Mouse (Mus musculus) left cerebral cortex, adult 8-10 months (tissue): Measurements from ENCODE around the gene Tbc1d2b. TPM values are rescaled to one million over a fixed set of nuclear protein-coding genes. Genes with fewer than 3 reads are reported as not detected.

Experiments
- DNase-seq, 2 experiments: peaks; one replicate each; pipeline ENCODE4 v3.0.0; 2022; ENCODE audit warnings: low spot score in 2 of 2
- total RNA-seq, 4 experiments: library from RNA; stranded (reverse); gene quantifications; 2 replicates each; pipeline ENCODE4 v1.2.4; 2022

Tbc1d2b gene
- 10 to 100 TPM; 14.6 to 15.6 (median 15.3) TPM for total RNA-seq

DNA sequence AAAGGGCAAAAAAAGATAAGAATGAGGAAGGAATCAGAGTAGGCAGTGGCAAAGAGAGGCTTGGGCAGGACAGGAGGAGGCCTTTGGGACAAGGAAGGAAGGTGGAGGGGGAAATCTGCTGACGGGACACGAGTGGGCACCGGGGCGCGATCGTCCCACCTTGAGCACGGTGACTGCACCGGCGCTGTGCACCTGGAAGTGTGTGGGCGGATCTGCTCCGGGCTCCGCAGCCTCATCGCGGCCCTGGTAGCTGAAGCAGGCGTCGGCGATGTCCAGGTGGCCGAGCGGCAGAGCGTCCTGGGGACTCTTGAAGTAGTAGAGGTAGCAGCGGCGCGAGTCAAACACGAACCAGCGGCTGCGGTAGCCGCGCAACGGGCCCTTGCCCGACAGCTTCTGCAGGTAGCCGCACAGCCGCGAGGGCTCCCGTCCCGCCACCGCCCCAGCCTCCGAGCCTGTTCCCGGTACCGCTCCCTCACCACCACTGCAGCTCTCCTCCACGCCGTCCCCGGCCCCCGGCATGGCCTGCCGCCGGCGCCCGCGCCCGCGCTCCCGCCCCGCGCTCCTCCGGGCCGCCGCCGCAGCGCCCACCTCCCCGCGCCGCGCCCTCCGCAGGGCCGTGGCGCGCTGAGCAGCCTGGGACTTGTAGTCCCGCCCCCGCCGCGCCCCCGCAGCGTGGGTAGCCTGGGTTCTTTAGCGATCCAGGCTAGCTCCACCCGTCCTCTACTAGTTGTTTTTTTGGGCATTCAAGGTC lies at the start of gene Tbc1d2b:
Tbc1d2b (minus strand) TSS at position 612 of the 751 bp plus-strand sequence.
- peak; percentile 68 to 70 for DNase-seq

DNA sequence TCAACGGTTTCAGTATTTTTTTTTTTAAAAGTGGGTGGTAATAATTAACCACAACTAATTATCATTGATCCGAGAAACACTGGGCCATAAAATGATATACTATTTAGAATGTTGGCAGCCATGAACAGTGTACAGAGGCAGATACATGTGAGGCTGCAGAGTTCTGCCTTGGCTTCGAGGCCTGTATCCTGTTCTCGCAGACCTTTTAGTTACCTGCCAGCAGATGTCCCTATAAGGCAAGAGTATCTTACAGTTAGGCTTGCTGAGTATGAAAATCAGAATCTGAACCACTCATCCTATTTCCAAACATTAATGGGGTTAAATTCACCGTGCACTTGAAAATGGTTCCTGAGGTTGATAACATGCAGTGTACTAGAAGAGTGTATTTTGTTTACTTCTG lies 45.7 kb upstream of the Tbc1d2b start:
- DNase-seq, result no peak

DNA sequence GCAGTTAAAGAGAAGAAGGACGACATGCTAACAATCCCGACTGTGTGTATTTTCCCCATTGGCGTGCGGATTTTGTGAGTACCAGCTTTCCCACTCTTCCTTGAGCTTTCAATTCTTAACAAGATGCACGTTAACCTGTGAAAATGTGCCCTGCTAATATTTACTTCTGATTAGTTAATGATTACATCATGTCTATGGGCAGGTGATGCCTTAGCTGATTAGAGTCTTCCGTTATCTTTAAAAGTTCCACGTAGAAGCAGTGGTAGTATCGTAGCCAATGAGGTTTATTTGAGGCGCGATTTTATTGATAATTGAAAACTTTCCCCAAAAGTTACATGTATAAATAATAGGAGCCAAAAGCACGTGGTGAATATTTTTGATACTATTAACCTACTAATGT lies 45.1 kb upstream of the Tbc1d2b start:
- no peak for DNase-seq

DNA sequence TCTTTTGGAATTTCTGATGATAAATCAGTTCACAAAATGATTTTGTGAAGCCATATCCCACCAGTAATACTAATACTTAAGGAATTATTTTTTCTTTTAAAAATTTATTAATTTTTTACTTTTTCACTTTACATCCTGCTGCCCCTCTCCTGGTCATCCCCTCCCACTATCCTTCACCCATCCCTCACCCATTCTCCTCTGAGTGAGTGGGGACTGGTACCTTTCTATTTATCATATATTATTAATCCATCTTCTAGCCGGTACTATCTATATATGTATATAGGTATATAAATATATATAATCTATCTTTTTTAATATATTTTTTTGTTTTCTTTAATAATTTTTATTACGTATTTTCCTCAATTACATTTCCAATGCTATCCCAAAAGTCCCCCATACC lies 33.6 kb upstream of the Tbc1d2b start:
- DNase-seq, result no peak

DNA sequence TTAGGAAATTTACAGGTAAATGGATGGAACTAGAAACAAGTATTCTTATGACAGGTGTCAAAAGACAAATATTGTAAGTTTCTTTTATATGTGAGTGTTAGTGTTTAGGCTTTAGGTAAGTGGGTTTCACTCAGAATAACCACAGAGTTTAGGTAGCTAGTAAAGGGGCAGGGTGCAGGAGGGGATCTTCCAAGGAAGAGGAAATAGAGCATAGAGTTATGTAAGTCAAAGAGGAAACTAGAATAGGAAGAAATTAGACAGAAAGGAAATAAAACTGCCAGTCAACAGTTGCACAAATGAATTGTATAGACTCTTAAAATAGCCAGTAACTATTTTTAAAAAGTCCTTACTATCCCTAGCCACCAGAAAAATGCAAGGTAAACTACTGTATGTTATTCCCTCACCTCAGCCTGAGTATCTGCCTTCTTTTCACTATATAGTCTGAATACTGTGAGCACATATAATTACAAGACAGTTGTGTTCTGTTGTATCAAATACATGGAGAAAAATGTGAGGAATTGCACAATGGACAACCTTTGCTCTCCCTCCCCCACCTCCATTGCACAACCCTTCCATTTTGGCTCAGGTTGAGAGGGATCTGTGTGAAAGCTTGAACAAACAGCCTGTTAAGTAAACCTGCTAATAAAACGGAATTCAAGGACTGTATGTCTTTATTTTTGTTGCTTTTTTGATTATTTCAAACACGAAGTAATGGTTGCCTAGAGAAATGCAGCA lies 32.7 kb upstream of the Tbc1d2b start:
- no peak for DNase-seq

DNA sequence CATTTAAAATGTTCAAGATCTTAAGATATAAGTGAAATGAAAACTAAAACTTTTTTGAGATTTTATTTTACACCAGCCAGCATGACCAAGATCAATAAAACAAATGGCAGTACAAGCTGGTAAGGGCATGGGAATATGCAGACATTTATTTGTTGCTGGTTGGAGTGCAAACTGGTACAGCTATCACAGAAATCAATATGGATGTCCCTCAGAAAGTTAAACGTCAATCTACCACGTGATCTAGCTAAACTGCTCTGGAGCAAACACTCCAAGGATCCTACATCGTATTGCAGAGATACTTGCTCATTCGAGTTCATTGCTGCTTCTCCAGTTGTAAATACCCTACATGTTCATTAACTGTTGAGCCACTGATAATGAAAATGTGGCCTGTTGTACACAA lies 32.1 kb upstream of the Tbc1d2b start:
- DNase-seq, result no peak

DNA sequence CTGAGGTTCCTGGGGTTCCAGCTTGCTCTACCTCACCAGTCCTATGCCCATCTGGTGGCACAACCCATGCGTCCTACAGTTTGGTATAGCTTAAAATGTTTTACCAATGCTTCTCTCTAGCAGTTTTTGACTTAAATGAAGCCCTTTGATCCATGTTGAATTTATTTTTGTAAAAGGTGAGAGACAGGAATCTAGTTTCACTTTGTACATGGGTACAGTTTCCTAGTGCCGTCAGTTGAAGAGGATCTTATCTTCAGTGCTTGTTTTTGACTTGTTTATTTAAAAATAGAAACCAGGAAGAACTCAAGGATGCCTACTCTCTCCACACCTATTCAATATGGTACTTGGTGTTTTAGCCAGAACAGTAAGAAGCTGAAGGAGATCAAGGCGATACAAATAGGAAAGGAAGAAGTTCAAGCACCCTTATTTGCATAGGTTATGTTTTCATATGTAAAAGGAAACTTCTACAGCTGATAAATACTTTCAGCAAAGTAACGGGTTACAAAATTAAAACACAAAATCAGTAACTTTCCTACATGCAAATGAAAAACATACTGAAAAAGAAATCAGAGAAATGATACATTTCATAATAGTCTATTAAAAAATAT lies 30.6 kb upstream of the Tbc1d2b start:
- DNase-seq, result no peak

DNA sequence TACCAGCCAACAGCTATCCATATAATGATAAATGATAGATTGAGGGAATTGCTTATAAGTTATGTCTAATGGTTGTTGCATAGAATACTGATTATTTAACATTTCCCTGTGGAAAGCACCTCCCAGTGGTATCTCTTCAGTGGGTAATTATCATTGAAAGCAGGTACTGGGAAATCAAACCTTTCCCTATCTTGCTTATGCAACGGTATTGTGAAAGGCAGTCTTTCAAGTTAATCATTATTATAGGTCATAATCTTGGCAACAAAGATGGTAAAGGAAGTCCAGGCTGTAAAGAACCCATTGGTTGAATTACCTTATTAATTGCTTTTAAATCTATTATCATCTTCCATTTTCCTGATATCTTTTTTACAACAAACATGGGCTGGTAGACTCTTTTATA lies 27.0 kb upstream of the Tbc1d2b start:
- DNase-seq, result no peak

DNA sequence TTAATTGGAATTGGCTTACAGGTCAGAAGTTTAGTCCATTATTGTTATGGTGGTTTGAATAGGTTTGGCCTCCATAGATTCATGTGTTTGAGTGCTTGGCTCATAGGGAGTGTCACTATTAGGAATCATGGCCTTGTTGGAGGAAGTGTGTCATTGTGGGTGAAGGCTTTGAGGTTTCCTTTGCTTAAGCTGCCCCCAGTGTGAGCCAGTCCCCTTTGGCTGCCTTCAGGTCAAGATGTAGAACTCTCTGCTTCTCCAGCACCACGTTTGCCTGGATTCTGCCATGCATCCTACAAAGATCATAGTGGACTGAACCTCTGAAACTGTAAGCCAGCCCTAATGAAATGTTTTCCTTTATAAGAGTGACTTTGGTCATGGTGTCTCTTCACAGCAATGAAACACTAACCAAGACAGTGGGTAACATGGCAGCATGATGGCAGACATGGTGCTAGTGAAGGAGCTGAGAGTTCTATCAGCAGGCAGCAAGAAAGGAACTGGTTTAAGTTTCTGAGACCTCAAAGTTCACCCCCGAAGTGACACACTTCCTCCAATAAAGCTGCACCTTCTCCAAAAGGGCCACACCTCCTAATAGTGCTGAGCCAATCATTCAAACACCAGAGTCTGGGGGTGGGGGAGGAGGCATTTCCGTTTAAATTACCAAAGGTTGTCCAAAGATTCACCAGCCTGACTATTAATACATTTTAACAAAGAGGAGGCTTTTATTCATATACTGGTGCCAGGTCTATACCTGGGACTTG lies 23.2 kb upstream of the Tbc1d2b start:
- DNase-seq, result no peak

DNA sequence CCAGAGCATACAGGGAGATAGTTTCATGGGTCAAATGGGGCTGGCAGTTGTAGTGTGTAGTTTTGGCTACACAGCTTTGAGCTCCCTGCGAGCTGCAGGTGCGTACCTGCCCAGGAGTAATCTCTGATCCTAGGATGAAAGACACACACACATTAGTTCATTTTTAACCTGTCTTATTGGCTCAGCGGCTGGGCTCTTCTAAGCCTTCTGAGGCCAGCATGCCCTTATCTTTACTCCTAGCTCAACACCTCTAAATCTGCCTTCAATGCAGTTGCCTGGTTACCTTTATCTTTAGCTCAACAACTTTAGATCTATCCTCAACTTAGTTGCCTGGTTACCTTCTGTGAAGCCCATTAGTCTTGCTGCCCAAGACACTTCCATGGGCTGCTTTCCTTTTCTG lies 7.8 kb upstream of the Tbc1d2b start:
- DNase-seq, result no peak

DNA sequence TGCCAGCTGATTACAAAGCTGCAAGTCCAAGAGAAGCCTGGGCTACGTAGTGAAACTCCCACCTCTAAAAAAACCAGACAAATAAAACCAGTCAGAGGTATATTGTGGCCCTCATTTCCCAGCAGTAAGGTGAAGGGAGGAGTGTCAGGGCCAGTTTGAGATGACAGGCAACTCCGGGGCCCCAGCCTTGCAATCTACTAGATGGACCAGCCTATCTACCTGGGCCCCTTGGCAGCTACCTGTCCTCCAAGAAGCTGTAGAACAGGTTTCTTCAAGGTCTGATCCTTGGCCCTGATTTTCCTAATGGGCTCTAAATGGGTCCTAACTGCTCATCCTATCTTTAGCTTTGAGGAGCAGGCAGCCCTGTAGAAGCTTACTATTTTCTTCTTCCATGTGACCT lies 7.3 kb upstream of the Tbc1d2b start:
- no peak for DNase-seq

DNA sequence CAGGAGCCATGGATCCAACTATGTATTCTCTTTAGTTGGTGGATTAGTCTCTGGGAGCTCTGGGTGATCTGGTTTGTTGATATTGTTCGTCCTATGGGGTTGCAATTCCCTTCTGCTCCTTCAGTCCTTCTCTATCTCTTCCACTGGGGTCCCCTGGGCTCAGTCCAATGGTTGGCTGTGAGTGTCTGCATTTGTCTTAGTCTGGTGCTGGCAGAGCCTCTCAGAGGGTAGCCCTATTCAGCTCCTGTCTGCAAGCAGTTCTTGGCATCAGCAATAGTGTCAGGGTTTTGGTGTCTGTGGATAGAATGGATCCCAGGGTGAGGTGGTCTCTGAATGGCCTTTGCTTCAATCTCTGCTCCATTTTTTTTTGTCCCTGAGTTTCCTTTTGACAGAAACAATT lies 6.2 kb upstream of the Tbc1d2b start:
- DNase-seq, result no peak

DNA sequence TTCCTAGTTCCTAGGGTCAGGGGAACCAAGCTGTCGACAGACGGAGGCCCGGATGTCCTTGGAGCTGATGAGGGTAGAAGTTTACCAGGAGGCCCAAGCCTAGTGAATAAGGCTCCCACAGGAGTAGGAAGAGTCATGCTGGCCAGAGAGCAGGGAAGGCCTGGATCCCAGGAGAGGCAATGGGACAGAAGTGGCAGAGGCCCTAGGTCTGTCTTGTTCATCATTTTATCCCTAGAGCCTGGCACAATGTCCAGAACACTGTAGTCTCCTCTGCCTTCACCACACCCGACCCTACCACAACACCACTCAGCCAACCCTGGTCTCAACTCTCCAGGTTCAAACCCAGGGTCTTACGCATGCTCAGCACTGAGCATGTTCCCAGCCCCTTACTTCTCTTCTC lies 5.3 kb upstream of the Tbc1d2b start:
- DNase-seq, result no peak

DNA sequence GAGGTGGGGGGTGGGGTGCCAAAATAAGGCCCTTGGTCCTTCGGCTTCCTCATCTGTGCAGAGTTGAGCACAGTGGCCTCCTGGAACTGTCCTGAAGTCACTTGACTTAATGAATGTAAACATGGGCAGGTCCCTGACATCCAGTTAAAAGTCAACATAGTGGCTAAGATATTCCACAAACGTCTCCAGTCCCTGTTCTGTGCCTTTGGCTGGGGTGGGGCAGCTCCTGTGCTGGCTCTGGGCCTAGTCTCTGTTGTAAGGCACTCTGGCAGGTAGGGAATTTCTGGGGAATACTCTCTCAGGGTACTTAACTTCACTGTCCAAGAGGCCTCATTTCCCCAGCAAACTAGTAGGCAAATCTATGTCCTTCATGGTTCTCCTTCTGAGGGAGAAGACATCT lies 4.9 kb upstream of the Tbc1d2b start:
- DNase-seq, result no peak

DNA sequence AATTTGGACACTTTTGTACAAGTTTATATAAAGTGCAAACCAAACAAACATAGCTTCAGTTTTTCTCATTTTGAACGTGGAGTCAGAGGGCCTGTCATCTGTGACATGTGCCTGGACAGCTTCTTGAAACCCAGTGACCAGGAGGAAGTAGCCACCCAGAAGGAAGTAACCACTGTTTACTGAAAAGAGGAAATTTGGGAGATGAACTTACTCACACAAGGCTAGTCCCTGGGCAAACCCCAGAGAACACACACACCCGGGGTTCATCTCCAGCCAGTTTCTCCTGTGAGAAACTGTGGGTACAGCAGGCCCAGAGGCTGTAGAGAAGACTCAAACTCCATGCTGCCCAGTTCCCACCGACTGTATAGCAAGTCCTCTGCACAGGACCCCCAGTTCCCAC lies 3.9 kb upstream of the Tbc1d2b start:
- DNase-seq, result no peak

DNA sequence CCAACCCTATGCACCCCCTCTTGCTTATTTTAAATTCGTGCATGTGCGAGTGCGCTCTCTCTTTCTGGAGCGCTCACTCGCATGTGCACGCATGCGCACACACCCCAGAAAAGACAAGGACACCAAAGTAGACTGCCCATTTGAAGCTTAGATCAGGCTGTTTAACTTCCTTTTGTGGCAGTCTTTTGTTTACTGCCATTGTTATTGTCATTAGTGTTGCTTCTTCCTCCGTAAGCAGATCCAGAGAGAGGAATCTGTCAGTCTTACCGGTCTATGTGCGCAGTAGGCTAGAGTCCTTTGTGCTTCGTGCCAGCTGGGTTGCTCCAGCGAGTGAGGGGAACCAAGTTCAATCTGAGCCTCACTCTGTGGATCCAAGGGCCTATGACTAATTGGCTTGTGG lies 1.7 kb upstream of the Tbc1d2b start:
- DNase-seq, result no peak

DNA sequence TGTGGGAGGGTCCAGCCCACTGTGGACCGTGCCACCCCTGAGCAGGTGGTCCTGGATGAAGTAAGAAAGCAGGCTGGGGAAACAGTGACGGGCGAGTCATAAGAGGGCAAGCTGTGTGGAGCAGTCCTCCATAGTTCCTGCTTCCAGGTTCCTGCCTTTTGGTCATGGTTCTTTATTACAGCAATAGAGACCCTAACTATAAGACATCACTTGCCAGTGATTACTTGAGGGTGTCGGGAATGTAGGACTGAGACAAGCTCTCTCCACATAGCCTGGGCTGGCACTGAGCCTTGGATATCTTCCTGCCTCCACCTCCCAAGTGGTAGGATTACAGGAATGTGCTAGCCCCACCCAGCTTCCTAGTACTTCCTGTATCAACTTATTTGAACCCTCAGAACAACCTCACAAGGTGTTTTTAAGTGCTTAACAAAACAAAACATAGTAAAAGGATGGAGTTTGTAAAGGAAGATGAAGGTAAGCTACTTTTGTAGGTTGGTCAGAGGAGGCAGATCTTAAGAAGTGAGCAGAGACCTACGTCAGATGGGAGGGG lies 1.0 kb upstream of the Tbc1d2b start:
- DNase-seq, result no peak

DNA sequence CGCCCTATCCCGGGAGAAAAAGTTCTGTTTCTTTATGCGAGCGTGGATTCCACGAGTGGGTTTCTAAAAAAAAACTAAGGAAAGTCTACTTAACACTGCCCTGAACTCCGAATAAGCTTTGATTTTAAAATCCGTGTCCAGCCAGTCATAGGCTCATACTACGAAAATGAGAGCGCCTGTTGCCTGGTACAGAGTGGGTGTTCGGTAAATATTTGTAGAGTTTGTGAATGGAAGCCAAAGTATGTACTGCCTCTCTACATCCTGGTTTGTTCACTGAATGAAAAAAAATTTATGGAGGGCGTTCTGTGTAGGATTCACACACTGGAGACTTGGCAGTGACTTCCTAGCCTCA lies 316 bp upstream of the Tbc1d2b start:
- DNase-seq, result no peak

DNA sequence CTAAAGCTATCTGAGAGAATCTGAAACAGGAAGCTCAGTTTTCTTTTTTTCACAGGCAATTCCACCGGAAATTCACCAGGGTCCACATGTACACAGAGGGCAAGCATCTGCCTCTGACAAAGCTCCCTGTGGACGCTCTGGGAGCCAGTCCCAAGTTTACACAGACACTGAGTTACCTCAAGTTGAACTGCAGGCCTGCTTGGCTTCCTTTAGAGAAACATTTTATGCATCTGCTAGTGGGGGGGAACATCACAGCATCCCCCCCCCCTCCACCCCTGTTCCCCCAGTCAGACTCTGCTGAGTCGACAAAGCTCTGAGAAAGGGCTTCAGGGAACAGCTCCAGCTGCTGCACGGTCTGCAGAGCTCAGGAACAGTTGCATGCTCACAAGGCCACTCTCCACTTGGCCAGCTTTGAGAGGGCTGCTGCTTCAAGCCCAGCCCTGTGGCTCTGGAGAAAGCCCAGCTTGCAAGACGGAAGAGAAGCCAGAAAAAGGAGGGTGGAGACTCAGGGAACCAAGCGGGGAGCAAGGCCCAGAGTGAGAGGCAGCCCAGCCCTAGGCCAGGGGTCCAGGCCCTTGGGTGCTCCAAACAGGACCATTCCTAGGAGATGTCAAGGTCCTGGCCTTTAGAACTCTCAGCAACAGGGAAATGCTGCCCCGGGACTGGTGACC lies 1.5 kb downstream of the Tbc1d2b start:
- no peak for DNase-seq

DNA sequence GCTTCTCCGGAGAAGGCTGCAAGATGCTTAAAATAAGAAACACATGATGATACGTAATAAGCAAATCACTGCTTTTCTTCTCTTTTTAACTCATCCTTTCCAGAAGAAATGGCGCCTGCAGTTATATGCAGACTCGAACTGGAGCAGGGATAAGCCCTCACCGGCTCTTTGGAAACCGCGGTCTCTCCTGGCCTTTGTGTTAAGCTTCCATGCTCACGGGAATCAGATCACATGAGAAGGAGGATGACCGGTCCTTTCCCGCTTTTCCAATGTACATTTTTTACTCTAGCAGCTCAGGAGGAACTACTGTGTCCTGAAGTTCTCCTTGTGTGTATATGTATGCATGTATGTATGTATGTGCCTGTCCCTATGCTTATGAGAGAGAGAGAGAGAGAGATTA lies 3.7 kb downstream of the Tbc1d2b start:
- peak in 1 of 2 experiments; percentile 2 for DNase-seq

DNA sequence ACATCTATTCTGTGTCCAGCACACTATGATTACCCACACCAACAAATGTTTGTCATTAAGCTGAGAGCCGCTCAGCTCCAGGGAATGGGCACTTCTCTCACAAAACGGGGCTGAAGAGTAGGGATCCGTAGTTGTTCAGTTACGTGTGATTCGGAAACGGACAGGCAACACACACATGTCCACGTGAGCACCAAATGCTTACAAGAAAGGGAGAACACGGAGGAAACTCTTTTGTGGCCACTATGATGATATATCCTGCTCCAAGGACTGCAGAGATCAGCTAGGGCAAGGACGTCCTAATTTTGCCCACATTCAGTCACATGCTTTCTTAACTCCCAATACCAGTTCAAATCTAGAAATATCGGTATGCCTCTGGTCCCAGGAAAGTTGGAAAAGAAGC lies 4.5 kb downstream of the Tbc1d2b start:
- peak in 1 of 2 experiments; percentile 3 for DNase-seq
